In genomic region chr8:110119715-110120114, GRCm38 (mm10) we compare ENCODE assay signal across 9 mouse cellular contexts. TPM values are rescaled to one million over a fixed set of nuclear protein-coding genes. Genes with fewer than 3 reads are reported as not detected.
DNase-seq lines count a peak whose midpoint lies in the region; ATAC-seq and TF ChIP-seq lines count a peak whose summit lies in the region.
"Had no signal": no experiment of that assay in that cellular context is flagged by ENCODE, and none has a peak within 500 bp of the region (broad histone marks: within the 10 kb centered on the region; RNA-seq: fewer than 3 reads in every experiment).

No protein-coding gene starts in this region.

- peak; percentile 69 for TF ChIP-seq CTCF in layer of hippocampus, adult 2 months (conservative IDR thresholded peaks at IDR 0.05)
- peak; percentile 60 for TF ChIP-seq CTCF in Patski (IDR thresholded peaks at IDR 0.05)
- TF ChIP-seq CTCF in cerebellum, adult 2 months (IDR thresholded peaks at IDR 0.05; ENCODE audit: borderline replicate concordance, insufficient read depth, low read depth, low read length): peak; percentile 82

- in situ Hi-C loops in Patski (cut with MboI; ENCODE audit: low pct_unique_long_range_greater_than_20kb): no loop called here

- 32% methylated on average over 6 of the region's 6 CpGs for WGBS in cerebellum, adult 2 months

- TF ChIP-seq POLR2A in cerebellum, adult 2 months (IDR thresholded peaks at IDR 0.05; ENCODE audit: borderline replicate concordance, insufficient read depth, low read length): no peak

- no peak overlapping the region for H3K27ac ChIP-seq in layer of hippocampus, adult 2 months
- H3K27ac ChIP-seq in cerebellum, adult 2 months (ENCODE audit: insufficient read depth, low read length): no peak overlapping the region
- H3K27ac ChIP-seq: hindbrain, embryonic 15.5 days had no signal

- no peak overlapping the region for H3K4me3 ChIP-seq in layer of hippocampus, adult 2 months
- H3K4me3 ChIP-seq in cerebellum, adult 2 months (replicated peaks; ENCODE audit: insufficient read depth, low read depth, low read length): no peak overlapping the region
- H3K4me3 ChIP-seq: hindbrain, embryonic 15.5 days had no signal

- POLR2A ChIA-PET in Patski (lab: Charles Lee): no interaction called here

- DNase-seq in layer of hippocampus, adult 2 months (ENCODE audit: low spot score in 2 of 2): peak in 1 of 2 experiments; percentile 23
- no peak for DNase-seq in layer of hippocampus, adult 9-11 months
- no peak for DNase-seq in Patski (ENCODE audit: low read depth, low spot score)
- peak; percentile 67 to 68 for DNase-seq in cerebellum, adult 2 months
- DNase-seq in layer of hippocampus, postnatal 14 days (ENCODE audit: low spot score in 2 of 2): peak; percentile 11 to 24
- DNase-seq in c-Kit-positive CD71-positive TER-119-positive erythroid progenitor cells, embryonic 14.5 days (ENCODE audit: low spot score): no peak
- no peak for DNase-seq in gastrocnemius, postnatal 36 days

- ATAC-seq in Patski: no peak
- ATAC-seq in activated CD4-positive, CD25-positive, alpha-beta regulatory T cell, adult 4 months: no peak

- H3K4me1 ChIP-seq in cerebellum, adult 2 months (ENCODE audit: control insufficient read depth, insufficient read depth, low read length): peaks cover 5% of the 10 kb centered on the region
- H3K4me1 ChIP-seq: hindbrain, embryonic 15.5 days had no signal

- CTCF ChIA-PET in Patski (lab: Charles Lee): no interaction called here

- peaks cover 23% of the 10 kb centered on the region for H3K27me3 ChIP-seq in Patski
- H3K27me3 ChIP-seq in cerebellum, adult 2 months (ENCODE audit: control insufficient read depth, insufficient read depth, low read length): no peaks in the 10 kb centered on the region
- H3K27me3 ChIP-seq: hindbrain, embryonic 15.5 days had no signal

- intact Hi-C loops in gastrocnemius, postnatal 36 days (cut with DNase I): no loop called here

RNA-seq across cellular contexts. Expression of gene Gm17720, which starts 17.2 kb away (rescaled TPM):
- total RNA-seq in layer of hippocampus, adult 2 months (2021): not detected
- not detected for polyA plus RNA-seq in Patski (2021)
- polyA plus RNA-seq in cerebellum, adult 2 months (2012; rRNA removed): not detected in 2 replicates
- not detected for total RNA-seq in layer of hippocampus, postnatal 14 days (2021)
- total RNA-seq in gastrocnemius, postnatal 36 days (2021): not detected
- not detected for polyA plus RNA-seq in activated CD4-positive, CD25-positive, alpha-beta regulatory T cell, adult 4 months (2017; shearing (Covaris generic))
- polyA plus RNA-seq: hindbrain, embryonic 15.5 days had no signal

RNA-seq across cellular contexts. Expression of gene Gm21964, which starts 18.7 kb away (rescaled TPM):
- total RNA-seq in layer of hippocampus, adult 2 months (2021): not detected
- not detected for polyA plus RNA-seq in Patski (2021)
- polyA plus RNA-seq in cerebellum, adult 2 months (2012; rRNA removed): not detected in 2 replicates
- total RNA-seq in layer of hippocampus, postnatal 14 days (2021): not detected
- not detected for total RNA-seq in gastrocnemius, postnatal 36 days (2021)
- not detected for polyA plus RNA-seq in activated CD4-positive, CD25-positive, alpha-beta regulatory T cell, adult 4 months (2017; shearing (Covaris generic))
- polyA plus RNA-seq: hindbrain, embryonic 15.5 days had no signal

RNA-seq across cellular contexts. Expression of gene Zfp612, which starts 40.2 kb away (rescaled TPM):
- 10 to 100 TPM; 25.7 to 31.6 TPM for total RNA-seq in layer of hippocampus, adult 2 months (2021)
- 4.2 TPM for polyA plus RNA-seq in Patski (2021)
- polyA plus RNA-seq in cerebellum, adult 2 months (2012; rRNA removed): 41.3 and 41.9 TPM in 2 replicates
- 10 to 100 TPM; 22.4 to 24.6 TPM for total RNA-seq in layer of hippocampus, postnatal 14 days (2021)
- total RNA-seq in gastrocnemius, postnatal 36 days (2021): 1 to 10 TPM; 5.7 to 8.6 TPM
- 1 to 10 TPM; 1.3 to 1.7 TPM for polyA plus RNA-seq in activated CD4-positive, CD25-positive, alpha-beta regulatory T cell, adult 4 months (2017; shearing (Covaris generic))

RNA-seq across cellular contexts. Expression of gene Calb2, which starts 48.3 kb away (rescaled TPM):
- total RNA-seq in layer of hippocampus, adult 2 months (2021): 10 to 100 TPM; 32.4 to 41.5 TPM
- not detected for polyA plus RNA-seq in Patski (2021)
- polyA plus RNA-seq in cerebellum, adult 2 months (2012; rRNA removed): 542 and 550 TPM in 2 replicates
- total RNA-seq in layer of hippocampus, postnatal 14 days (2021): 100 to 1,000 TPM in 1 of 2 experiments, 10 to 100 TPM in 1; 95.2 to 112 TPM
- total RNA-seq in gastrocnemius, postnatal 36 days (2021): not detected
- polyA plus RNA-seq in activated CD4-positive, CD25-positive, alpha-beta regulatory T cell, adult 4 months (2017; shearing (Covaris generic)): not detected

Comparison
In these comparisons a context has a peak if more than half of its experiments do, and no peak if none do; other contexts are left out.
1. DNase-seq: peak in cerebellum, adult 2 months (2 of 2) and layer of hippocampus, postnatal 14 days (2 of 2); none in layer of hippocampus, adult 9-11 months (single experiment), Patski (single experiment), c-Kit-positive CD71-positive TER-119-positive erythroid progenitor cells, embryonic 14.5 days (single experiment) and gastrocnemius, postnatal 36 days (0 of 2).
2. Peak in every context shown above with its lines, with median percentiles within 50 percentile points of each other: CTCF ChIP-seq.